Mouse (Mus musculus) naive thymus-derived CD4-positive, alpha-beta T cell, adult 2 months (primary cell): ENCODE results near the gene Crispld2.

Experiments
- DNase-seq: peaks from one replicate; pipeline ENCODE4 v3.0.0-alpha.2; 2011; ENCODE audit warnings: low read depth

The Crispld2 gene

GRCm38 (mm10) chr8:120000461-120000860, 8.2 kb downstream of the Crispld2 start:
- no peak for DNase-seq

GRCm38 (mm10) chr8:120001712-120002111, 9.5 kb downstream of the Crispld2 start:
- no peak for DNase-seq

- DNase-seq: no peak
Observed at GRCm38 (mm10) chr8:120002348-120002747, 10.1 kb downstream of the Crispld2 start.

GRCm38 (mm10) chr8:120004154-120004702, 12.0 kb downstream of the Crispld2 start:
- no peak for DNase-seq

- no peak for DNase-seq
Observed at GRCm38 (mm10) chr8:120004705-120005381, 12.6 kb downstream of the Crispld2 start.

- no peak for DNase-seq
Observed at GRCm38 (mm10) chr8:120006645-120007160, 14.5 kb downstream of the Crispld2 start.

- no peak for DNase-seq
Observed at GRCm38 (mm10) chr8:120007178-120007577, 14.9 kb downstream of the Crispld2 start.

GRCm38 (mm10) chr8:120009284-120009683, 17.0 kb downstream of the Crispld2 start:
- no peak for DNase-seq

- no peak for DNase-seq
Observed at GRCm38 (mm10) chr8:120012491-120012890, 20.3 kb downstream of the Crispld2 start.

GRCm38 (mm10) chr8:120012927-120013326, 20.7 kb downstream of the Crispld2 start:
- no peak for DNase-seq

GRCm38 (mm10) chr8:120014267-120015023, 22.2 kb downstream of the Crispld2 start:
- no peak for DNase-seq

- no peak for DNase-seq
Observed at GRCm38 (mm10) chr8:120015916-120016315, 23.7 kb downstream of the Crispld2 start.

GRCm38 (mm10) chr8:120016424-120016823, 24.2 kb downstream of the Crispld2 start:
- no peak for DNase-seq

- no peak for DNase-seq
Observed at GRCm38 (mm10) chr8:120017349-120017748, 25.1 kb downstream of the Crispld2 start.

GRCm38 (mm10) chr8:120017786-120018185, 25.5 kb downstream of the Crispld2 start:
- DNase-seq: no peak

- no peak for DNase-seq
Observed at GRCm38 (mm10) chr8:120018379-120018778, 26.1 kb downstream of the Crispld2 start.

- no peak for DNase-seq
Observed at GRCm38 (mm10) chr8:120019297-120019696, 27.1 kb downstream of the Crispld2 start.

- no peak for DNase-seq
Observed at GRCm38 (mm10) chr8:120020298-120020697, 28.1 kb downstream of the Crispld2 start.

- DNase-seq: no peak
Observed at GRCm38 (mm10) chr8:120026199-120026598, 34.0 kb downstream of the Crispld2 start.

- DNase-seq: no peak
Observed at GRCm38 (mm10) chr8:120026991-120027390, 34.8 kb downstream of the Crispld2 start.

- DNase-seq: no peak
Observed at GRCm38 (mm10) chr8:120030447-120030846, 38.2 kb downstream of the Crispld2 start.

GRCm38 (mm10) chr8:120032549-120033208, 40.4 kb downstream of the Crispld2 start:
- no peak for DNase-seq
